Mouse (Mus musculus): ENCODE measurements around the gene Asgr1. TPM values are rescaled to one million over a fixed set of nuclear protein-coding genes. Genes with fewer than 3 reads are reported as not detected.
"Not testable (repeated sequence)": the region's sequence is repeated elsewhere in the genome, so short reads cannot be mapped to it uniquely, and the experiment has no call there.

The Asgr1 gene
- polyA plus RNA-seq, 1 experiment = 1.2 TPM

- no peak for TF ChIP-seq POLR2A (IDR thresholded peaks at IDR 0.05; ENCODE audit: borderline replicate concordance, extremely low read depth, insufficient read depth, insufficient read length, poor library complexity, severe bottlenecking)
- no peak for TF ChIP-seq CTCF (IDR thresholded peaks at IDR 0.05; ENCODE audit: borderline replicate concordance, extremely low read depth, insufficient read depth, insufficient read length)
- no peak for DNase-seq (ENCODE audit: low read depth)
Measured at GRCm38 (mm10) chr11:70045435-70045834, 8.4 kb upstream of the Asgr1 start.

GRCm38 (mm10) chr11:70049366-70049765 lies 4.5 kb upstream of the Asgr1 start:
- no peak for TF ChIP-seq CTCF (IDR thresholded peaks at IDR 0.05; ENCODE audit: borderline replicate concordance, extremely low read depth, insufficient read depth, insufficient read length)
- no peak for TF ChIP-seq POLR2A (IDR thresholded peaks at IDR 0.05; ENCODE audit: borderline replicate concordance, extremely low read depth, insufficient read depth, insufficient read length, poor library complexity, severe bottlenecking)

DNA sequence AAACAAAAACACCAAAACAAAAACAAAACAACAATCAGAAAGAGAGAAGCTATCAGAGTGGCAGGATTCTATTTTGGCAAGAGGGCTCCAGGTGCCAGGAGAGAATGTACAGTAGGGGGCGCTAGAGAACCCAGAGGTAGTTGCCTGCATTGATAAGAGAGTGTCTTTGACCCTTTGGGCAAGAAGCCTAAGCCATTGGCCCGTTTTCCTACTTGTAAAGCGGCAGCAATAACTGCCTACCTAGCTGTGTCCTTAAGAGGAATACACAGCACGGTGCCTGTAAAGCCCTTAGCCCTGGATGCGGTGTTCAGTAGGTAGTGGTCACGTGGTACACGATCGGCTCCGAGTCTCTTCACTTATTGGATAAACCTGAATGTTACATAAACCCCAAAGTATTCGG lies 4.1 kb upstream of the Asgr1 start:
- no peak for DNase-seq (ENCODE audit: low read depth)
- TF ChIP-seq CTCF (IDR thresholded peaks at IDR 0.05; ENCODE audit: borderline replicate concordance, extremely low read depth, insufficient read depth, insufficient read length) (peak; percentile 29; the same call in 1 of the 2 replicates), POLR2A (IDR thresholded peaks at IDR 0.05; ENCODE audit: borderline replicate concordance, extremely low read depth, insufficient read depth, insufficient read length, poor library complexity, severe bottlenecking) (no peak)

More at GRCm38 (mm10) chr11:70049366-70049765, 4.5 kb upstream of the Asgr1 start:
- DNase-seq (ENCODE audit: low read depth) = peak; percentile 30

DNA sequence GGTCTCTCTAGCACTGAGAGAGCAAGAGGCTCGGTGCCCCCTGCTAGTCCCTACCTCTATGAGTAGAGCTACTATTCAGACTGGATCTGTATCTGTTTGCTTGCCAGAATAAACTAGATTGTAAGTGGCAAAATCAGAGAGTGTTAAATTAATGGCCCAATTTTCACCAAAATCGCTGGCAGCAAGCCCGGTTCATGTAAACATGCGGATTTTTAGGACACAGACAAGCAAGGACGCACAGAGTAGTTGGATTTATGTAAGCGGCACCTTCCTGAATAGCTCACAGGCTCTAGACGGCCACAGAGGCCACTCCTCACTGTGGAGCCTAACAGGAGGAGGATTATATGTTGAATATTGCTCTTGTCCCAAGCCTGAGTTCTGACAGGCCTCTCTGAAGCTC lies 729 bp upstream of the Asgr1 start:
- DNase-seq (ENCODE audit: low read depth) = peak; percentile 15
- TF ChIP-seq CTCF (IDR thresholded peaks at IDR 0.05; ENCODE audit: borderline replicate concordance, extremely low read depth, insufficient read depth, insufficient read length) (no peak), POLR2A (IDR thresholded peaks at IDR 0.05; ENCODE audit: borderline replicate concordance, extremely low read depth, insufficient read depth, insufficient read length, poor library complexity, severe bottlenecking) (no peak)

DNA sequence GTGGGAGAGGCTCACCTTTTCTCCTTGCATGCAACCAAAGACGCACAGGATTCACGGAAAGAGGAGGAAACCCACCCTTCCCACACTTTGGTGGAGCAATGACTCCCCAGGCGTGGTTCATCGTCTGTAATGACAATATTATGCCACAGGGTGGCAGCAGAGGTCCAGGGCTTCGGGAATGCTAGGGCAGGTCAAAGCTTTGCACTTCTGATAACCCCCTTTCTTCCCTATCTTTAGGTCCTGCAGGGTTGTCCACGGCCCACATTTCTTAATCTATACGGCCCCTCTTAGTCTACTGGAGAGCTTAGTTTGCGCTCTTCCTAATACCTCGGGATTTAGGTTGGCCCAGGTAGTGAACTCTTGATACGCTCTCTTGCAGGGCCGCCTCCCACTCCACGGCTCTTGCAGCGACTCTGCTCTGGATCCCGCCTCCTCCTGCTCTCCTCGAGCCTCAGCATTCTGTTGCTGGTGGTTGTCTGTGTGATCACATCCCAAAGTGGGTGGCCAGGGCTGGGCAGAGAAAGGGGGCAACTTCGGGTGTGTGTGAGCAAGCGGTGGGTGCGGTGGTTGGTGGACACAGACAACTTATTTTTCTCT lies 1.8 kb downstream of the Asgr1 start:
- TF ChIP-seq CTCF (IDR thresholded peaks at IDR 0.05; ENCODE audit: borderline replicate concordance, extremely low read depth, insufficient read depth, insufficient read length) (peak; percentile 94), POLR2A (IDR thresholded peaks at IDR 0.05; ENCODE audit: borderline replicate concordance, extremely low read depth, insufficient read depth, insufficient read length, poor library complexity, severe bottlenecking) (no peak)
- DNase-seq (ENCODE audit: low read depth) = peak; percentile 65

GRCm38 (mm10) chr11:70057805-70058204 lies 3.9 kb downstream of the Asgr1 start:
- TF ChIP-seq POLR2A (IDR thresholded peaks at IDR 0.05; ENCODE audit: borderline replicate concordance, extremely low read depth, insufficient read depth, insufficient read length, poor library complexity, severe bottlenecking) = no peak
- no peak for TF ChIP-seq CTCF (IDR thresholded peaks at IDR 0.05; ENCODE audit: borderline replicate concordance, extremely low read depth, insufficient read depth, insufficient read length)
- no peak for DNase-seq (ENCODE audit: low read depth)

GRCm38 (mm10) chr11:70059930-70060329 lies 6.0 kb downstream of the Asgr1 start:
- TF ChIP-seq CTCF (IDR thresholded peaks at IDR 0.05; ENCODE audit: borderline replicate concordance, extremely low read depth, insufficient read depth, insufficient read length) (no peak), POLR2A (IDR thresholded peaks at IDR 0.05; ENCODE audit: borderline replicate concordance, extremely low read depth, insufficient read depth, insufficient read length, poor library complexity, severe bottlenecking) (no peak)
- no peak for DNase-seq (ENCODE audit: low read depth)

DNA sequence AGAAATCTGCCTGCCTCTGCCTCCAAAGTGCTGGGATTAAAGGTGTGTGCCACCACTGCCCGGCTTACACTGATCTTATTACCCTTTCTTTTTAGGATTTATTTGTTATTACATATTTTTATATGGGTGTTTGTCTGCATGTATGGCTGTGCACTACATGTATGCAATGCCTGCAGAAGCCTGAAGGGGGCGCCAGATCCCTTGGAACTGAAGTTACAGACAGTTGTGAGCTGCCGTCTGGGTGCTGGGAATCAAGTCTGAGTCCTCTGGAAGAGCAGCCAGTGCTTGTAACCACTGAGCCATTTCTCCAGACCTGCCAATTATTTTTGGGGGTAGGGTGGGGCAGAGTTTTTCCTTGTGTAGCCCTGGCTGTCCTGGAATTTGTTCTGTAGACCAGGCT lies 9.2 kb downstream of the Asgr1 start:
- DNase-seq (ENCODE audit: low read depth) = no peak
- peak; percentile 12; the same call in 1 of the 2 replicates for TF ChIP-seq CTCF (IDR thresholded peaks at IDR 0.05; ENCODE audit: borderline replicate concordance, extremely low read depth, insufficient read depth, insufficient read length)
- no peak for TF ChIP-seq POLR2A (IDR thresholded peaks at IDR 0.05; ENCODE audit: borderline replicate concordance, extremely low read depth, insufficient read depth, insufficient read length, poor library complexity, severe bottlenecking)

DNA sequence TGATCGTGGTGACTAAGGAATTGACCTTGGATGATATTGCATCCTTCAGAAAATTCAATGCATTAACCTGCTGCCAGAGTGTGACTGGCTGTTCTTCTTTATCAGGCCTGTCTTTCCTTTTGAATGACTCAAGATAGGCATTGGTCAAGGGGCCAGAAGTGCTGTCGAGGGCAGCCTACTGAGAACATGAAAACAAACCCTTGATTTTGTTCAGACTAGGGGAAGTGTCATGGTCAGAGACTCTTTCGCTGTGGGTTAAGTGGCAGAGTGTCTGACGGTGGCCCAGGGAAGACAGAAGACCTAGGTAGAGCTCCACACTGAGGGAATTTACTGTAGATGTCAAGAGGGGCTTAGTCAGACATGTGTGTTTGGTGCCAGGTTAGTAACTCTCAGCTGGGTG lies 12.8 kb downstream of the Asgr1 start:
- TF ChIP-seq POLR2A (IDR thresholded peaks at IDR 0.05; ENCODE audit: borderline replicate concordance, extremely low read depth, insufficient read depth, insufficient read length, poor library complexity, severe bottlenecking) (no peak), CTCF (IDR thresholded peaks at IDR 0.05; ENCODE audit: borderline replicate concordance, extremely low read depth, insufficient read depth, insufficient read length) (no peak)
- no peak for DNase-seq (ENCODE audit: low read depth)

GRCm38 (mm10) chr11:70068245-70068644 lies 14.4 kb downstream of the Asgr1 start:
- peak; percentile 66 for DNase-seq (ENCODE audit: low read depth)

GRCm38 (mm10) chr11:70070057-70070456 lies 16.2 kb downstream of the Asgr1 start:
- TF ChIP-seq CTCF (IDR thresholded peaks at IDR 0.05; ENCODE audit: borderline replicate concordance, extremely low read depth, insufficient read depth, insufficient read length) = no peak
- TF ChIP-seq POLR2A (IDR thresholded peaks at IDR 0.05; ENCODE audit: borderline replicate concordance, extremely low read depth, insufficient read depth, insufficient read length, poor library complexity, severe bottlenecking) = no peak
- DNase-seq (ENCODE audit: low read depth) = no peak

More at GRCm38 (mm10) chr11:70068245-70068644, 14.4 kb downstream of the Asgr1 start:
- no peak for TF ChIP-seq CTCF (IDR thresholded peaks at IDR 0.05; ENCODE audit: borderline replicate concordance, extremely low read depth, insufficient read depth, insufficient read length)
- no peak for TF ChIP-seq POLR2A (IDR thresholded peaks at IDR 0.05; ENCODE audit: borderline replicate concordance, extremely low read depth, insufficient read depth, insufficient read length, poor library complexity, severe bottlenecking)

DNA sequence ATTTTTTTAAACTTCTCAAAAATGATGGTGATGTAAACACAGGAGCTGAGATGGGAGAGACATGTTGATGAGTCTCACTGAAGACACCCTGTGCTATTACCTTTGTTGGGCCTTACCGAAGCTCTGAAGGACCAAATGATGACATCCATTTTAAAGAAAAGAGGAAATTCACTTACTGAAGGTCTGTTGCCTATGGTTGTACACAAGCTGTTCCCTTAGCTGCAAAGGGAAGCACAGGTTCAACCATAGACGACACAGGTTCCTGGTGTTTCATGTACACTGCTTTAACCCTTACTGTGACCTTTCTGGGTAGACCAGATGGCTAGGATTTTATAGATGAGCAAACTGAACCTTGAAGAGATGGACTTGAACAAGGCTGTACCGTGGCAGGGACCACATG lies 16.7 kb downstream of the Asgr1 start:
- not testable (repeated sequence) for DNase-seq (ENCODE audit: low read depth)

Data from brain, embryonic 14.5 days (tissue).